Mouse (Mus musculus) layer of hippocampus, adult 9-11 months (tissue): Measurements from ENCODE around the gene Tmem63a.
A peak's percentile ranks its signal among the peaks of the same experiment; 100 is the strongest.
"Not testable (repeated sequence)": the region's sequence is repeated elsewhere in the genome, so short reads cannot be mapped to it uniquely, and the experiment has no call there.

Source experiments
- DNase-seq: peaks from one replicate; pipeline ENCODE4 v3.0.0; 2022

The Tmem63a gene

DNA sequence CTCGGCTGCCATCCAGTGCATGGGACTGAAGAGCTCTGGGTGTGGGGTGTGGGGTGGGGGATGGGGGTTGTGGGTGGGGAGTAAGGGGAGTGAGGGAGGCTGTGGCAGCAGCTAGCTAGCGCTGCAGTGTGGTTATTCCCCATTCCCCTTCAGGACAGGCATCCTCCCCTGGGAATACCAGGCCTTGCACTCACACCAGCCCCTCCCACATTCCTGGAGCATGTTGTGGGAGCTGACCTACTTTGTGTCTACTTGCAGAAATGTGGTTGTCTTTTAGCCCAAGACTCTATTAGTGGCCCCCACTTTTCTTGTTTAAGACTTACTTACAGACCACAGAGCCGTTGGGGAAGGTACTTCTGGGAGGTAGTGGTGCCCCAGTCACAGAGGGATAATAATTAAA lies 24.4 kb downstream of the Tmem63a start:
- DNase-seq: no peak

DNA sequence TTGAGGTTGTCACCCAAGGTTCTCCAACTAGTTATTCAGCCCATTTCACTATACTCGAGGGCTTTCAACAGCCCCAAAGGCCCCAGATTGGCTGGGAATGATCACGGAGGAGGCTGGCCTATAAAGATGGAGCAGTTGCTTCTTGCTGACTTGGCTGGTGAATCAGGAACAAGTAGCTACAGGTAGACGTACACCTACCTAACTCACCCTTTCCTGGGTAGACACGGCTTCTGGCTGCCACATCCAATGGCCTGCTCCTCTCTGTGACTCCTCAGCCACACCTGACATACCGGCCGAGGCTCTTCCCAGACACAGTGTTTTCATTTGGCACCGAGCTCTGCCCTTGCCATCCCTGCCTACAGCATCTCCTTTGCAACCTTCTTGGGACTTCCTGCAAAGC lies 25.1 kb downstream of the Tmem63a start:
- no peak for DNase-seq

DNA sequence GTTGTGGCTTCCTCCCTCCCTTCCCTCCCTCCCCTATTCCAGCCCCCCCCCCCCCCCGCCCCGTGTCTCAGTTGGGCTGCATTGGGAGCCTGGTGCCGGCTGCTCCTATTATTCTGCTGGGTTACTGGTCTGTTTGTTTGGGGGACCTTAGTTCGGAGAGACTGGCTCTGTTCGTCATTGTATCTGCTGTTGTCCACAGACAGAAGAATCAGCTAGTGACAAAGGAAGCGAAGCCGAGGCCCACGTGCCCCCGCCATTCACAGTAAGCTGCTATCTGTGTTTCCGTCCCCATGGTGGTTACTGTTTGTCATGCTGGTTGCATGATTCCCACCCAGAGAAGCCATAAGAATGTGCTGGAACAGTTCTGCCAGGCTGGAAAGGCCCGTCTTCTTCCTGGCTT lies 30.8 kb downstream of the Tmem63a start:
- DNase-seq: peak; percentile 84

DNA sequence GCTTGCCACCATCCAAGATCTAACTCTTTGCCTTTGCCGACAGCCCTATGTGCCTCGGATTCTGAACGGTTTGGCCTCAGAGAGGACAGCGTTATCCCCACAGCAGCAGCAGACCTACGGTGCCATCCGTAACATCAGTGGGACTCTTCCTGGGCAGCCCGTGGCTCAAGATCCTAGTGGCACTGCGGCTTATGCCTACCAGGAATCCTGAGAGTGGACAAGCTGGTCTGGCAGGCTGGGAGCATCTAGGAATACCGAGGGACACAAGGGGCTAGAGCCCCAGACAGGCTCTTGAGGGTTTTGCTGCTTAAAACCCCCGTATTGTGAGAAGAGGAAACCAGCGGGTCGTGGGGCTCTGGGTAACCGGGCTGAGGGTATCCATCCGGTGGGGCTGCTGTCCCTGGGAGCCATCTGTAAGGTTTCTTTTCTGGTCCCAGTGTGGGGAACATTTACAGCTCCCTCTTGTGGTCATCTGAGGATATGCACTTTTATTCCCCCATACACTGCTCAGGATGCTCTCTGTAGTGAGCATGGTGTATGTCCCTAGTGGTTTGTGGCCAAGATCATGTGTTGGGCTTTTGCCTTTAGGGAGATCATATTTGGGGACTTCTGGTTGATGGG lies 32.1 kb downstream of the Tmem63a start:
- peak; percentile 54 for DNase-seq

DNA sequence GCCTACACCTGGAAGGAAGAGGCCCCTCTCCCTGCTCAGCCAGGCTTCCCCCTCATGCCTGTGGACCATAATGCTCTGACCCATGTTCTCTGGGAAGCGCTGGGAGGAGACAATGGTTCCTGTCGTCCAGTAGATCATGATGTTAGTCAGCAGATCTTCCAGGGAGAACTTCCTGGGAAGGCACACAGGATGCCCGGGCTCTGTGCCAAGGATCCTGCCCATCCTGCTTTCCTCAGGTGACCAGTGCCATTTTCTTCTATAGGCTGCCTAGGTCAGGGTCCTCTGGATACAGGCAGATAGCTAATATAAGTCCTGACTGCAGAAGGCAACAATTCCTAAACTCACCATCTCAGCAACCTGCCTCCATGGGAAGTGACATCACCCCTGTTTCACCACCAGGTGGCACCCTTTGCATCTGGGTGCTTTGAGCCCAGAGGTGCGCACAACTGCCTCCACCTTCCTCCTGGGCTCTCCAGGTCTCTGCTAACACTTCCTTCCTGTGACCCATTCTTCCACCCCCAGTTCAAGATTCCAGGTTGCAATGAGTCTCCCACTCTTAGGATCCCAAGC lies 34.1 kb downstream of the Tmem63a start:
- no peak for DNase-seq

DNA sequence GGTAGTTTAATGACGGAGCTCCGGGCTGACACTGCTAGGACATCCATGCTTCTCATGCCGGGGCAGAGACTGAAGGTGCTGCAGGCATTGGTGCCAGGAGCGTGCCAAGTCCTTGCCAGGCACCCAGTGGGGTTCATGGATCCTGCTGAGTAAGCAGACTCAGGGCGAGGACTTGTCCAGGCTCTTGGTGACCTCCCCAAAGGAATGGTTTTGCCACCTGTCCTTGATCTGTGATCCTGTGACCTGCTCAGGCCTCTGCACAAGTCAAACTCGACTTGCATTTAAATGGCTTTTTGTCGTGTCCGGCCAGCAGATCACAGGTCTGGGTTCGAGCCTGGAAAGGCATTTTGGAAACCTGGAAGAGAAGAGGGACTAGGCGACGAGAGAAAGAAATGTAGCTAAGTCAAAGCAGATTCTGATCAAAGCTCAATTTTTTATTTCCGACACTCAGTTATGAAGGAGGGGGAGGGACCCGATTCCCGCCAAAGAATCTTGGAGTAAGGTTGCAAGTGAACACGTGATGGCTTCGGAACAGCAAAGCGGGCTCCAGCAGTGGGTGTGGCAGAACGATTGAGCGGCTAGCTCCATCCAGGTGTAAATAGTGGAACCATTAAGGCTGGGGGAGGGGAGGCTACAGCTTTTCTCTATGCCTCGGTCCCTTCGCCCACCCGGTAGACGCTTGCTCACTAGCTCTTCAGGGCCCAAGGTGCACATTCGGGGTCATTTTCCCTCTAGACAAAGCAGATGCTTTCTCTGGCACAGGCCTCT lies 37.5 kb downstream of the Tmem63a start:
- no peak for DNase-seq

DNA sequence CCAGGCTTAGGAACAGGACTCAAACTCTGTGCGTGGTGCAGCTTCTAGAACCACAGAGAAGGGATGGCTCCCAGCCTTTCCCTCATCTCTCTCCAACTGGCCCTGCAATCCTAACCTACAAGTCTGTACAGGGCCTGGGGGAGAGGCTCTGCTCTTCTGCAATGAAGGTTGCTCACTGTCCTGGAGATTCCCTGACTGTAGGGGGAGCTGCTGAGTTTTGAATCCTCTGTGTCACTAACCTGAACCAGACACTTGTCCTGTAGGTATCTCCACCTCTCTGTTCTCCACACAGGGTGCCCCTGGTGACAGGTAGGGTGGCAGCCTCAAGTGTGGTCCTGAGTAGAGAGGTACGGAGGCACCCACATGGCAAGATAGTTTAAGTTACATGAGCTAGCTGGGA lies 38.3 kb downstream of the Tmem63a start:
- DNase-seq: no peak

DNA sequence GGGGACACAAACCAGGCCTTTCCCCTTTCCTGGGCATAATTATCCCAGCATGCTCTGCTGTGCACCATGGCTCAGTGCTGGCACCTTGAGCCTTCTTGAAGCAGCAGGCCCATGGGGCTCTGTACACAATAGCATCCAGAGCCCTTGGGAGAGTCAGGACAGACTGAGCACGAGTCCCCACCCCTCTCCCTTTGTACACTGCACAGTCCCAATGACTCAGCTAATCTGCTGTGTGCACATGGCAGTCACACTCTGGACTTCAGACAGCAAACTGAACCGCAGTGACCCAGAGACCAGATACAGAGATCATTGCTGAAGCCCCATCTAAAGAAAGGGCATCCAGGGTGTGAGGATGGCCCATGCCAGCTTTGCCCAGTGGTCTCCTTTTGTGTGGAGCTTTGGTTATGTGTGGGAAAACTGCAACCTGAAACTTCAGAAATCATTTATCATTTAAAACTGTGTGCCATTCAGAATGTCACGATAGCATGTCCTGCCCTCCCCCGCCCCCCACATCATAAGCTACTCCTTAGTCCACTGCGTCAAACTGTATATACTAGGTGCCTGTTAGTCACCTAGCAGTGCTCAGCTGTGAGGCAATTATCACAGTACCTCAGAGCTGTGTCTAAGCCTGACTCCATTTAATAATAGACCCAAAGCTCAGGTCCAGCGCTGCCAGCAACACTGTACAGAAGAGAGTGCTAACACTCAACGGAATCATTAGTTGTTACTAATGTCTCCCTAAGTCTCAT lies 39.3 kb downstream of the Tmem63a start:
- DNase-seq: not testable (repeated sequence)

DNA sequence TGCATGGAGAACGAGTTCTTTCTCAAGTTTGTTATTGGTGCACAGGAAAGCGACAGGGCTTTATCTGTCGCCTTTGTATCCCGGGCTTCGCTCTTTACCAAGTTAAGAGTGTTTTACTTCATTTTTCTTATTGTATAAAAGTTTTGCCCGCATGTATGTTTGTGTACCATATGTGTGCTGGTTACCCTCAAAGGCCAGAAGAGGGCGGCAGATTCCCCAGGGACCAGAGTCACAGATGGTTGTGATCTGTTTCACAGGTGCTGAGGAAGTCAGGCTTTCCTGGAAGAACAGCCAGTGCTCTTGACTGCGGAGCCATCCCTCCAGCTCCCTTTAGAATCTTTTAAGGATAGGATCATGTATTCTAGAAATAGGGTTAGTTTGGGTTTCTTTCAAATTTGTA lies 44.6 kb downstream of the Tmem63a start:
- DNase-seq: no peak

DNA sequence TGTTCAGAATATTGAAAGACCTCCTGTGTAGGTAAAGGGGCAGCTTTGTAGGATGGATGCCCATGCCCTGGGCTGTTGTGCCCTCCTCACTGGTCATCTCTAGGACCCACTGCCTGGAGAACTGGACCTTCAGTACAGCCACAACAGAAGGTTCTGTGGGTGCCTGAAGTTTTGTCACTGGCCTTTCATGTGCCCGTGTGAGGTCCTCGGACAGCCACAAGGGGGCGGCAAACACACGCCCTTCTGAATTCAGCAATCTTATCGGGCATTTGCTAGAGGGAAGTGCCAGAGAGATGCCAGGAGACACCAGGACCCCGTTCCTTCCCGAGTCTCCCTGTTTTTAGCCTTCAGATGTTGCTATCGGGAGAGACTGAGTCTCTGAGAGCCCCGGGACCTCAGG lies 45.6 kb downstream of the Tmem63a start:
- peak; percentile 46 for DNase-seq

DNA sequence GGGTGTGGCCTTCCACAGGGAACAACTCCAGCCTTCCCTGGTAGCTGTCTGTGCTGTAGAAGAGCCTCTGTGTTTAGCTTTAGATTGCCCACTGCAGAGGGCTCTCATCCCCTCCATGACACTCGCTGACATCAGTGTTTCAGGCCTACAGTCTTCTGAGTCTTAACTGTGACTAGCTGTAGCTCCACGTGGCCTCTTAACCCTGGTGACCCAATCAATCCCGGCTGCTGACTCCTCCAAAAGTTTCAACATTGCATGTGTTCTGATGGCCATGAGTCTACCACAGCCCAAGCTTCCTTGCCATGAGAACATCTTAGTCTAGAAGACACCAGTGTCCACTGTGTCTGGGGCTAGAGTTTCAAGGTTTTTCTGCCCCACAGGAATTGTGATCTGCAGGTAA lies 48.5 kb downstream of the Tmem63a start:
- no peak for DNase-seq

DNA sequence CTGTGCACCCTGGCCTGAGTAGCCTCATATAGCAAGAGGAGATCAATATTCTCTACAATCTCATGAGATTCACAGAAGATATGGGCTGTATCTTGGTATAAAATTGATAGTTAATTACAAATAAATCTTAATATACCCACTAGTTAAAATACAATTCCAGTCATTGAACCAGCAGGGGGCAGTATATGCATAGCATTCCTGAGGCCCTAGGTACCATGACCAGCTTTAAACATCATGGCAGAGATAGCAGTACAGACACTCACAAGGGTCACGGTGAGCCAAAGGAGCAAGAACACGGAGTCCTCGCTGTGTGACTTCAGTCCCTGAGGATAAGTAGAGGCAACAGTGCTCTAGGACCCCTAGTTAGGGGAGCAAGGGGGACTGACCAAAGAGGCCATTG lies 50.0 kb downstream of the Tmem63a start:
- no peak for DNase-seq

DNA sequence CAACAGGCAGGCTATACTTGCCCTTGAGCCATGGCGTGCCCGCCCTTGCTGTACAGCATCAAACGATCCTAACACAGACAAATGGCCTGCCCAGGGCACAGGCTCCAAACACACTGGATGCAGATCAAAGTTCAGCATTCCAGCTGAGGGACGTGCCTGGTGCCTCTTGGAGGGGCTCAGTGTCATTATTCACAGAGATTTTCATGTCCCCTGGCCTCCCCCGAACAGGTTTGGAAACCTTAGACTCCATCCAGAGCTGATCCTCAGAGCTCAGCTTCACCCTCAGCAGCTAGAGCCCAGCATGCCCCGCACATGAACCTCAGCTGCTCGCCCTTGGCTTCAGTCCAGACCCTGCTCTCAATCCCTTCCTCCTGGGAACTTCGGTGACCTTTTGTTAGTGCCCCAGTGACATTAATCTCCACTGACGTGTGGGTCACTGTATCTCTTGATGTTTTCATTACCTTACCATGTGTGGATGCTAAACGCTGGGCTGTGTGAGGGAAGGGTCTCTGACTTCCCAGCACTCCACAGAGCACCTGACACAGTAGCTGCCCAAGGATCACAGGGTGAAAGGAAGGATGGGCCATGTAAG lies 58.5 kb downstream of the Tmem63a start:
- DNase-seq: no peak

DNA sequence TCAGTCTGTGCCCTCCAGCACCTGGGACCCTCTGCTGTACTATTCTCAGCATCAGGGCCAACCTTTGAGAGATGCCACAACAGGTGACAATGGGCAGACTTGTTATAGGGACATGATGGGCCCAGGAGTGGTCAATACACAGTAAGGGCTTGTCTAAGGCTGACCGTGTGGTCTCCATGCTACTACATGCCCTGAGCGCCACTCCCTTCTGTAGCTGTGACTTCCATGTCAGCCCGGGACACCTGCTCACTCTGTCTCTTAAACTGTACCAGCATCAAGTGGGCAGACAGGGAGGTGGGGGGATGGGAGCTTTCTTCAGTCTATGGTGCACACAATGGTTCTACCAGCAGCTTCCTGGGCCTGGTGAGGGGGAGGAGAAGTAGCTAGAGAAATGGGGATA lies 59.1 kb downstream of the Tmem63a start:
- no peak for DNase-seq

DNA sequence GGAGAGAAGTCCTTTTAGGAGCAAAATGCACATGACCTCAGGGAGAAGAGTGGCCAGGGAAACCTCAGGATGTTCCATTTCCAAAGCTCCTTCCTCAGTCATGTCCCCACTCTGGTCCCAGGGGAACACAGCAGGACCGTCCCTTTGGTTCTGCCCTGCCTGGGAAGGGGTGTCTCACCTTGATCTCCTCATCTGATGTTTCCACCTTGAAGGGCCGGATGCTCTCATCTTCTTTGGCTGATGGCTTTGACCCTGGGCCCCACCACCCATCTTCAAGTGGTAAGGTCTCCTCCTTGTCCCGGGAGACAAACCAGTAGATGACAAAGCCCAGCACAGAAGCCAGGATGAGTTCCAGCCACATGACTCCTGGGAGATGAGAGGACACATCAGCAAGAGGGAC lies 59.5 kb downstream of the Tmem63a start:
- DNase-seq: no peak

DNA sequence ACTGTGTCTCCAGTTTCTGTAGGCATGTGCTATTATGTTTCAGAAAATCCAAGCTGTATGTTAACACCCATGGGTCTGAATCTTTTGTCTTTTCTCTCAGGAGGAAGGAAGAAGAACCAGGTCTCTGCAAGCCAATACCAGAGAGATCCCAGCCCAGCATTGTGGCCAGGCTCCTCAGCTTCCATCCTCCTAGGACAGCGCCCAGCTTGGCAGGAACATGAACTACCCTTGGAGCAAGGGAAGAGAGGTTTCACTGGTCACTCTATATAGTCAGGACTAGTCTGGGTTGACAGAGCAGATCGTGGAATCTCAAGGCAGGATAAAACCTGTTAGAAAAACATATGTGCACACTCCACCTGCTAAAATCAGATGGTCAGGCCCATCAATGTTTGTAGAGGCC lies 61.6 kb downstream of the Tmem63a start:
- DNase-seq: no peak

DNA sequence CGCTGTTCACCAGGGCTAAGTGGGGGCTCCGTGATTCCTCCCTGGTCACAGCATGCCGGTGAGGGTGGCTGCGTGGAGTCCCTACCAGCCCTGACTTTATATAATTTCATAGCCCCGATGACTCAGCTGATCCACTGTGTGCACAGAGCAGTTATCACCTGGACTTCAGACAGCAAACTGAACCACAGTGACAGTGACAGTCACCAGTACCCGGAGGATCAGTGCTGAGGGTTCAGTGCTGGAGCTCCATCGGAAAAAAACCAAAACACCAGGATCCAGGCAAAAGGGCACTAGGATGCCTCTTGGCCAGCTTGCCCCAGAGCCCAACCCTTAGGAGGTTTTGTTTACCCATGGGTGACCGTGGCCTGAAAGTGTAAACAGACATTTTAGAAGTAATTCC lies 63.2 kb downstream of the Tmem63a start:
- DNase-seq: no peak

DNA sequence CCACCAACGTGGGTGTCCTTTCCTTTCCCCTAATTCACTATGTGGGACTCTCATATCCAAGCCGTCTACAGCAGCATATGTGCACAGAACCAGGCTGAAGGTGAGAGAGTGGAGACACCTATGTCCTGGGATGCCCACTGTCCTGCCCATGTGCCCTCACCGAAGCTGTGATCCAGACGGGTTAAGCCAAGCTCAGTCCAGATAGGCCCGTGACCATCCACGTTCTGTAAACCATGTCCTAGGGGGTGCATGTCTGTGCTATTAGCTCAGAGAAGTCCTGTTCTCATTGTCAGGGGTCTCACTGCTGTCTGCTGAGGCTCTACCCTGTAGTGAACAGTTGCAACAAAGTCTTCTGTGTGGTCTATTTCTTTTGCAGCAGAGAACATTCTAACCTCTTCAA lies 65.7 kb downstream of the Tmem63a start:
- DNase-seq: no peak

DNA sequence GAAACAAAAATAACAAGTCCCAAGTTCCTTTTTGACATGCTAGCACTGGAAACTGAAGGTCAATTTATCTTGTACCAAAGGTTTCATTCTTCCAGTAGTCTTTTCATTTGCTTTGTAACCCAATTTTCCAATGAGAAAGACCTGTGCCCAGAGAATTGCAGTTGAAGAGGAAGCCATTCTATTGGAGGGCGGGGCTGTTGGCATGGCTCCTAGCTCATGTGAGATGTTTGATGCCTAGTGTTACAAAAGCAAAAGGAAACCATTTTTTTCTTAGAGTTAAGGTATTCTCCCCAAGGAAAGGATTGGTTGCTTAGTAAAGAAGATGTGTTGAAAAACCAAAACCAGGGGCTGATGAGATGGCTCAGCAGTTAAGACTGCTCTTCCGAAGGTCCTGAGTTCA lies 66.1 kb downstream of the Tmem63a start:
- no peak for DNase-seq

DNA sequence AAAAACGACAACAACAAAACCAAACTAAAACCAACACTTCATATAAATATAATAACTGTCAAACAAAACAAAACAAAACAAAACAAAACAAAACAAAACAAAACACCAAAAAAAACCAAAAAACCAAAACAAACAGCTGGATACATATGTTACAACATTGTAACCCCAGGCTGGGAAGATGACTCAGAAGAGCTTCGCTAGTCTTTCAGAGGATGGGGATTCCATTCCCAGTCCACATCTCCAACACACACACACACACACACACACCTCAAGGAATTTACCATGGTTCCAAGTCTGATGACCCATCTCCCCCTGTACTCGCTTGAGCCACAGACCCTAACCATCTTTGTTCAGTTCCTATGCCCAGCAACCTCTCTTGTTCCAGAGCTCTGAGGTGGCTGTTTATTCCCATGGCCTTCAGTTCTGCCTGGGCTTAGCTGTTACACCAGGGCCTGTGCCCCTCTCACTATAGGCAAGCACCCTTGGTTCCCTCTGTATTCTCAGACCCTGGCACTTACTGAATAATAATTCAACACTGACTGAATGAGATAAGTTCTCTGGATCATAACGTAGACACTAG lies 67.0 kb downstream of the Tmem63a start:
- no peak for DNase-seq

DNA sequence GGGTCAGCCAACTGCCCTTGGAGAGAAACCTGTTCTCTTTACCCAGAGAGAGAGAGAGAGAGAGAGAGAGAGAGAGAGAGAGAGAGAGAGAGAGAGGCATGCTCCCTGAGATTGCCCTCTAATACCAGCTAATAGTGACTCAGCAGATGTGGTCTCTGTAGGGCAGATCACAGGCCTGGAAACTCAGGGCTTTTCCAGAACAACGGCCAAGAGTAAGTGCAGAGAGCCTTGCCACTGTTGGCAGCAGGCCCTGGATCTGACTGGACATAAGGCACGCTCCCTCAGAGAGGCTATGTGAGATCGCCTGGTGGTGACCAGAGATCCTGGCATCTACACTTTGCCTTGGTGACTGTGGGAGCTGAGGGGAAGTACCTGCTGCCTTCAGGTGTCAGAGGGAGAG lies 67.6 kb downstream of the Tmem63a start:
- no peak for DNase-seq

DNA sequence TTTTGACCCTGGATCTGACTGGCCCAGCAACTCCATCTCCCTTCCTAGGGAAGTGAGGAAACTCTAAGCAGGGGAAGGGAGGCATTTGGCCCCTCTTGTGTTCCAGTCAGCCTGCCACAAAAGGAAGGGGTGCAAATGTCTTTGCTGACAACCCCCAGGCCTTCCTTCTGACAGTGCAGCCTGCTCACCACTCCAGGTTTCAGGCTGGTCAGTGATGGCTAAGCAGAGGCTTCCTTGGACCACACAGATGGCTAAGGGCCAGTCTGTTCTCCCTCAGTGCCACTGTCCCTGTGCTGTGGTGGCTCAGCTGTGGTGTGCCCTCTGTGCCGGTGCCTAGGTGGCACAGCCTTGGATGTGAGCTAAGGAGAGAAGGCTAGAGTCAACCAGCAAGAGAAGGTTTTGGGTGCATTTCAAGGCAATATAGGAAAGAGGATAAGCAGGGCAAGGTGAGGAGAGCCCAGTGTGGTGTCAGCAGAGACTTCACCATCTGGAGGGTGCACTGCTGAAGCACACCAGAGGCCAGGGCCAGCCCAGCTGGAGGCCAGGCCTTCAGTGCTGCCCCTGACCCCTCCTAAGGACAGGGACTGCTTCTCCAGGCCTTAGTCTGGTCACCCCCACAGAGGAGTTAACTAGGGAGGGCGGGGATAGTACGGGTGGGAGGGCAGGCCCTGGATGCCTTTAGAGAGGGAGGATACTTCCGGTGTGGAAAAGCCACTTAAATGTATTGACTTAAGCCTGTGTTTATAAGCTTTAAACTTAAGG lies 68.2 kb downstream of the Tmem63a start:
- DNase-seq: no peak
